Mouse (Mus musculus): ENCODE measurements around the gene Qsox2.

- TF ChIP-seq CTCF (IDR thresholded peaks at IDR 0.05; ENCODE audit: low read depth), result no peak
- TF ChIP-seq EP300 (optimal IDR thresholded peaks at IDR 0.05), result no peak
Observed at GRCm38 (mm10) chr2:26184352-26184751, 53.0 kb downstream of the Qsox2 start.
